Mouse (Mus musculus) megakaryocyte, embryonic 14.5 days (primary cell): ENCODE measurements at regions not wholly inside any gene's neighbourhood (a gene's known extent, or its start where the extent isn't known, plus 50 kb on each side); places are given as distances from the start of the nearest gene placed in this dataset.

ENCODE experiments used
- H3K27me3 ChIP-seq: replicated peaks from 2 replicates; pipeline ENCODE3; 2012; ENCODE audit warnings: inconsistent platforms
- H3K36me3 ChIP-seq: replicated peaks from 2 replicates; pipeline ENCODE3; 2012; ENCODE audit warnings: low read length, inconsistent platforms, mixed read lengths
- H3K4me1 ChIP-seq: 2 replicates; pipeline ENCODE4 v1.6.1; 2012; ENCODE audit warnings: inconsistent platforms
- H3K4me3 ChIP-seq: replicated peaks from 2 replicates; pipeline ENCODE3; 2012; ENCODE audit warnings: moderate library complexity, mild to moderate bottlenecking, inconsistent platforms
- H3K9me3 ChIP-seq: 2 replicates; pipeline ENCODE4 v1.6.1; 2012; ENCODE audit warnings: inconsistent platforms
- FLI1 ChIP-seq: IDR thresholded peaks from 2 replicates; pipeline ENCODE4 v1.6.1; 2012; ENCODE audit warnings: low read length, inconsistent platforms, mixed read lengths
- GATA1 ChIP-seq: IDR thresholded peaks from 3 replicates; pipeline ENCODE4 v1.6.1; 2012; ENCODE audit warnings: mixed read lengths, low read length, inconsistent platforms, borderline replicate concordance

GRCm38 (mm10) chr3:83709531-83709930 lies 56.6 kb upstream of the Sfrp2 start:
- no peak overlapping the region for H3K4me3 ChIP-seq
- no peak for TF ChIP-seq FLI1
- TF ChIP-seq GATA1: no peak

GRCm38 (mm10) chr3:83710995-83711541 lies 55.1 kb upstream of the Sfrp2 start:
- Histone ChIP-seq H3K4me3 (no peak overlapping the region), H3K9me3 (no peaks in the 10 kb centered on the region), H3K4me1 (peaks cover 65% of the 10 kb centered on the region), H3K36me3 (no peaks in the 10 kb centered on the region), H3K27me3 (no peaks in the 10 kb centered on the region)
- no peak for TF ChIP-seq FLI1
- no peak for TF ChIP-seq GATA1

More at GRCm38 (mm10) chr3:83709531-83709930, 56.6 kb upstream of the Sfrp2 start:
- peaks cover 2% of the 10 kb centered on the region for H3K36me3 ChIP-seq
- no peaks in the 10 kb centered on the region for H3K27me3 ChIP-seq
- H3K9me3 ChIP-seq: no peaks in the 10 kb centered on the region
- H3K4me1 ChIP-seq: peaks cover 74% of the 10 kb centered on the region

DNA sequence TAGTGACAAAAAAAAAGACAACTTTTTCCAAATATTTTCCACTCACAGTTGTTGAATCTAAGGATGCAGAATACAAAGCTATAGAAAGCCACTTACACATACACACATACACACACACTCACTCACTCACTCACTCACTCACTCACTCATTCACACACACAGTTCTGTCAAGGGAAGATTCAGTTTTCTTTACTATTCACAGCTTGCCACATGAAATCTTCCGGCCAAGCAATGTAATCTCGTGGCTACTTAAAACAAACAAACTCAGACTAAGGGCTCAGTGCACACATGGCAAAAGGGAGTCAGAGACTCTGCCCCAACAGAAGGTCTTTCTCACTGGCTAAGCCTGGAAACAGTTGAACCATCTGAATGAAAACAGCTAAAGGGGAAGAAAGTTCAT lies 53.8 kb upstream of the Sfrp2 start:
- no peaks in the 10 kb centered on the region for H3K27me3 ChIP-seq
- no peaks in the 10 kb centered on the region for H3K9me3 ChIP-seq
- H3K36me3 ChIP-seq: no peaks in the 10 kb centered on the region
- no peak overlapping the region for H3K4me3 ChIP-seq
- TF ChIP-seq FLI1 (no peak), GATA1 (no peak)
- H3K4me1 ChIP-seq: peaks cover 52% of the 10 kb centered on the region

GRCm38 (mm10) chr3:83714572-83714971 lies 51.5 kb upstream of the Sfrp2 start:
- H3K36me3 ChIP-seq: no peaks in the 10 kb centered on the region
- TF ChIP-seq GATA1 (no peak), FLI1 (no peak)
- H3K27me3 ChIP-seq: no peaks in the 10 kb centered on the region
- no peaks in the 10 kb centered on the region for H3K9me3 ChIP-seq
- peaks cover 48% of the 10 kb centered on the region for H3K4me1 ChIP-seq
- H3K4me3 ChIP-seq: no peak overlapping the region
